Mouse (Mus musculus): ENCODE measurements around the gene Hrasls5. TPM values are rescaled to one million over a fixed set of nuclear protein-coding genes. Genes with fewer than 3 reads are reported as not detected.
A peak's percentile ranks its signal among the peaks of the same experiment; 100 is the strongest.

Gene Hrasls5
- total RNA-seq, 2 experiments from 2014 or later = not detected

DNA sequence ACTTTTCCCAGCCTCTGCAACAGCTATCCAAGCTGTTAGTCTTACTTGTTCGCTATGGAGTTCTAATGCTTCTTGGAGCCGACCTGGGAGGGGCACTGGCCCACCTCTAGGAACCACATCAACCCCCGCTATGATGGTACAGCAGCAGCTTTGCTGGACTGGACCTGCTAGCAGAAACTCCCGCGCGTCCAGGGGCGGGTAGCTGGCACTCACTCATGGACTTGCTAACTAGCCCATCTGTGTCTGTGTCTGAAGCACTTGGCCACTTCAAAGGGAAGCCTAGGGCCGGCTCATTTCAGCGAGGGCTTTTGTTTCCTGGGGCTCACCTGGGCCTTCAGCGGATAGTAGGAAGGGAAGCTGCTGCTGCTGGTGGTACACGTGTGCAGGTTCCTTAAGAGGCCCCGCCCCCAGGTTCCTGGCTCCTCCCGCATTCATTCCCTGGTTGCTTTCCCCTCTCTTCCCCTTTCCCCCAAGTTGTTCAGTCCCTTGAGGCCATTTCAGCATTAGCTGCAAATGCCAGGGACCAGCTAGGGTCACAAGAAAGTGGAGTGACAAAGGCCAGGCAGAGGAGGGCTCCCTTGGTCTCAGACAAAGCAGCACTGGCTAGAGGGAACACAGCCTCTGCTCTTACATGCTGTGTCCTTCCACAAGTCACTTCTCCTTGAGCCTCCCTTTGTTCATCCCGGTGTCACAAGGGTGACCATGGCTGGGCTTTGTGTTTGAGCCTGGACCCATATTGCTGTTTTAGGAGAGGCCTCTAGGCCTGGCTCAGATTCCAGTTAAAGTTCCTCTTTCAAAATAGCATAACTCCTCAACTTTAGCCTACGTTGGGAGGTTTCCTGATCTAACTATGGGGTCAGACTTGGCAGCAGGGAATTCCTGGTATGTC lies 5.3 kb upstream of the Hrasls5 start, which contains the start of gene Lgals12:
TSS of gene Lgals12 (minus strand) at position 393 of the 889 bp plus-strand sequence.
- DNase-seq = no peak

DNA sequence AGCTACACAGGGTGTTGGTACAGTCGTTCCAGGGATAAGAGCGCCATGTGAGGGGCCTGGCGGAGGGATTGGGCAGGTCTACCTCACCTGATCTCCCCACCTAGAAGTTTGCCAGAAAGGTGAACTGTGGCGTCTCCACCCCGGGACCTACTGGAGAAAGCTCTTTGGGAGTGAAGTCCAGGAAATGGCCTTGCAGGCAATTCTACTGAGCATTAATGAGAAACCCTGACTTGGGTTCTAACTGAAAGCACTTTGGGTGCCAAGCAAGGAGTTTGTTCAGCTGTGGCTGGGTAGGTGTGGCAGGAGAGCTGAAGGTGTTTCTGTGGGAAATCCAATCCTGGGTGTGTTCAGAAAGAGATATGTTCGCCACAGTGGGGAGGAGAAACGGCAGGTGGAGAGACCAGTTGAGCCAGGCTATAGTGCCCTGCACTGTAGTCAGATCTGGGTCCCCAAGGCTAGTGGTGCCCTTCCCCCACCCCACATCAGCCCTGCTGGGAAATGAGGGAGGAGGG lies 4.6 kb upstream of the Hrasls5 start:
- no peak for DNase-seq

DNA sequence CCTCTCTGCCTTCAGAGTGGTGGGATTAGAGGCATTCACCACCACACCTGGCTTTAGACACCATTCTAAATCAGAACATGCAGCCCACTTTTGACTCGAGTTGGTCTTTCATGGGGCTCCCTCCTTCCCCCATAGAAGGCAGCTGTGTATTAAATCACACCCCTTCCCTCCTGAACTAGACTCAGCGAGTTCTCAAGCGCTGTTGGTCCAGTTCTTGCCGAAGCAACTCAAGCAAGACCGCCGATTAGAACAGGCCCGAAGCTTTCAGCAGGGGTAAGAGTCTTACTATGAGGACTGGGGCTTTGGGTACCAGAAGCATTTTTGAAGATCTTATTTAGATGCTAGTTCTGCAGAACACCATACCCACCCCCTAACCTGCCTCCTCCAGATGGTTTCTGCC lies 810 bp downstream of the Hrasls5 start:
- no peak for DNase-seq

DNA sequence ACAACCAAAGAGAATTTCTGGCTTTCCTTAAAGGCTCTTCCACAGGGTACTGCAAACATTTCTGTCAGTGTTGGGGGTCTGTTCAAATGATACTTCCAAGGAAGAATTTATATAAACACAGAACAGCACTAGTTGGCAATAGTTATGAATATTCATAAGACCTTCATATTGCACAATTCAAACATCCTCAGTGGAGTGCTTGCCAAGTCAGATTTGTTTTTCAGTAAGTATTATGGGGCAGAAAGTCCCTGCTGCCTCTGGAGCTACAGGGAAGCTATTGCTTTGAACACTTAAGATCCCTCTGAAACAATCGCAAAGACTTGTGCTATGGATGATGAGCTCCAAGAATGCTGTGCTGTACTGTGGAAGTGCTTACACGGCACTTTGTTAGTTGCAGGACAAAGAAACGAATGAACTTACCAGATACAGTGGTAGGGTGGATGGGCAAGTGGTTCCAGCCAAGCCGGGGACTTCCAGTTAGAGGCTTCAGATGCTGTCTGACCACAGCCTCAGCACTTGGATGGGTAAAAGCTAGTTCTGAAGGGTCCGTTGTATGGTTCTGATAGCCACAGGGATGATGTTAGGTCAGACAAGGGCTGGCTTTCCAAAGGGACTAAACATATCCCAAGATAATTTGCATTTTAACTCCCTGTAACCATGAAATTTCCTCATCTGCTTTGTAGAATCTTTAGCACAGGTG lies 4.0 kb downstream of the Hrasls5 start:
- DNase-seq = no peak

DNA sequence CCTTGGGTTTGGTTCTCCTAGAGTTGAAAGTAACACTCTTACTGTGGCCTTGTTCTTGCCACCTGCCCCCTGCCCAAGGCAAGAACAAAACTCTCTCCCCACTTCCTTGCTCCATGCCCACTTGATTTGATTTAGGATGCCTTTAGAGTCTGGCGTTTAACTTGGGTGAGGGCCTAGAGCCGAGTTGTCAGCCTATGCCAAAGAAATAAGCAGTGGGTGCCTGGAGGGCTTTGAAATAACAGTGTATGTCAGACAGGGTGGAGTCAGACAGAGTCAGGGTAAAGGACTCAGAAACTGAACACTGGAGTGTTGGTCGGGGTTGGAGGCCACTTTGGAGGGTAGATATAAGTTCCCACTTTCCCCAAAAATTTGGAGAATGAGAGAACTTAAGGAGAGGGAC lies 4.7 kb downstream of the Hrasls5 start:
- DNase-seq = no peak

DNA sequence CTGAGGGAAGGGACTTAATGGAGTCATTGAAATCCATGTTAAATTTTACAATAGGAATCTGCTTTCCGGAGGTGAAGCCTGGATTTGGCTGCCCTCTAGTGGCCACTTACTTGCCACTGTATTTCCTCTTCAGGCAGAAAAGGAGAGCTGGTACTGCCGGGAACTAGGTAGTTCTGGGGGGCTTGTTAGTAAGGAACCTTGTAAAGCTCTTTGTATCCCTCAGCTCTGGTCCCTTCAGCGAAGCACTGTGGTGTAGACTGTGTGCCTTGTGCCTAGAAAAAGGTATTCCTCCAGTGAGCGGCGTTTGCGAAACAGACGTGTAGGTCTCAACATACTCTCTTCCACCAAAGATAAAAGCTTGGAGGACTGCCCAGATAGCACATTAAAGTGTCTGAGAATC lies 5.4 kb downstream of the Hrasls5 start:
- DNase-seq = peak; percentile 70

DNA sequence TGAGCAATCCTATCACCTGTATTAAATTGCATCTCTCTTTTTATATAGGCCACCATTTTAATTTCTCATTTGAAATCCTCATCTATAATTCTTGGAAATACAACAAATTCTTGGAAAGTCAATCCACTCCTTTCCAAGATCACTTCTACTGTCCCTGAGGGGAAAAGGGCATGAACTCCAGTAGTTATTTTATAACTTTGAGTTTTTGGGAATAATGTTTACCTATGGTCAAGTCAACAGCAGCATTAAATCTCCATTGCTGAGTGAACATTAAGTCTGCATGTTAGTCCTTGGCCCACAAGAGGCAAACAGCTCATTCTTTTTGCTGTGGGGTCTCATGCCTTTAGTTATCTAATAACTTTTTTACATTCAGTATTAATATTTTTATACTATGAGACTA lies 20.7 kb downstream of the Hrasls5 start:
- no peak for DNase-seq

DNA sequence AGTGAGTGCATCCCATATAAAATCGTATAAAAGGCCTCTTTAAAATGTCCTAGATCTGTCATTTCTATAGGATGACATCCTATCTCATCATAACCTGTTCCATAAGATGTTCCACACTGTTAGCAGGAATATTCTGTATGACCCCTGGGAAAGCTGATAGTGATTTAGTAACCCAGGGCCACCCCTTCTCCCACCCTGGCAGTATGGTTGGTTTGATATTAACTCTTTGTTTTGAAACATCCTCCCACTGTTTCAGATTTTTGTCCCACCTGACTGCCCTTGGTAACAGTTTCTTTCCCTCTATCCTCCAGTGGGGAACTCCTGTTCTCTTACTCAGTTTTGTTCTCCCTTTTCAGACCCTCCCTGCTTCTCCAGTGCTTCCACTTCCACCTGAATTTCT lies 21.4 kb downstream of the Hrasls5 start:
- no peak for DNase-seq

DNA sequence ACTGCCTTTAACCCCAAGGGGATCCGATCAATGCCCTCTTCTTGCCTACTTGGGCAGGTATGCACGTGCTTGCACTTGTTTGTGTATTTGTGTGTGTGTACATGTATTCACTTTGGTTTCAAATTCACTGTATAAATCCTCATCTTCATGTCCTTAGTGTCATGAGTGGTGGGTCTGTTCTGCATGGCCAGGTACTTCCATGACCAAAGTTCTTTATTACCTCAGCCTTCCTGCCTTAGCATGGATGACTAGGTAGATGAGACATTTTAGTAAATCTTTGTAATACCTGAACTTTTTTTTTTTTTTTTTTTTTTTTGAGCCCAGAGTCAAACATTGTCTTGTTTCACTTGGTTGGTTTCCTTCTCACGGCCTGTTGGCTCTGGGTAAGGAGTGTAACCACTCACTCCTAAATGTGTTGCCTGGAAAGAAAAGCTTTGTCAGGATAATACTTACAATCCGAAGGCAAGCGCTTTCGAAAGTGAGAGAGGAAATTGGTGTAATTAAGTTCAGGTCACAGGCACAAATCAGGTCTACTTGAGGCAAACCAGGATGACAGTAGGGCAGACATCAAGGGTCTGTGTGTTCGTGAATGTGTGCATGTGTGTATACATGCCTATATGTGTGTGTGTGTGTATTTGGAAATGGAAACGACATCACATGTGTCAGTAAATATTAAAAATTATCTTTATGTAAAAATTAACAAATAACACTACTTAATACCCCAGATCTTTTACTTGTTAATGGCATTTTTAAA lies 36.7 kb downstream of the Hrasls5 start:
- DNase-seq = no peak

DNA sequence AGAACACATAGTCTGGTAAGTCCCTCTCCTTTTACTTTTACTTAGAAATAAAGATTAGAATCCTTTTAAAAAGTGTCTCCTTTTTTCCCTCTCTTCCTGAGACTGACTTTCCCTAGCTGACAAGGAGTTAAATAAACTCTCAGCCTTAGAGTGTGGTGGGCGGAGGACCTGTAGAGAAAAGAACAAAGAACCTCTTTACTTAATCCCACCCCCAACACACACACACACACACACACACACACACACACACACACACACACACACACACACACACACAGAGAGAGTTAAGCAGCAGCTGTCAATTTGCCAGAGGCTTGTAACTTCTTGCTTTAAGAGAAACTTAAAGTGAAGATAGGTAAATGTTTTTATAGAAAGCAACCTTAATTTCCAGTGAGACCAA lies 59.7 kb downstream of the Hrasls5 start:
- no peak for DNase-seq

DNA sequence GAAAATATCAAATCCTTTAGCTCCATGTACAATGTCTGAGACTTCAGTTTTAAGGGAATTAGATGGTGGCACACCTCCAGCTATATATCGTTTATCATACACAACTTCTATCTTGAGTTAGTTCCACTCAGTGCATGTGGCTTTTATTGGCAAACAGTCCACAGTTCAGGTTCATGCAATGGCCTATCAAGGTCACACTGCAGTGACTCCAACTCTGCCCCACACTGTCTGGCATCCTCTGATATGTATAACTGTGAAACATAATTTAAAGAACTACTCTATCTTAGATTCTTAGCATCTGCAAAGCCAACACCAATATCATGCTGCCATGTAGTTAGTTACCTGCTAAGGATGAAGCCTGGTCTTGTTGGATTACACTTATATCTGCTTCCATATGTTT lies 75.6 kb downstream of the Hrasls5 start:
- no peak for DNase-seq

Other genes with a start within 250 kb of the Hrasls5 start
- gene Spindoc, start 229.5 kb upstream of the Hrasls5 start, total RNA-seq (2021) = 10 to 100 TPM; 11.8 to 17.2 TPM
- gene 2700081O15Rik, start 194.9 kb upstream of the Hrasls5 start, total RNA-seq (2021) = 10 to 100 TPM; 14.6 to 22.1 TPM
- gene Rtn3, start 129.3 kb upstream of the Hrasls5 start, total RNA-seq (2021) = 10 to 100 TPM; 50.5 to 55.1 TPM
- 10 to 100 TPM; 22.8 to 27.5 TPM for gene Atl3, start 118.5 kb upstream of the Hrasls5 start, total RNA-seq (2021)
- gene Pla2g16, start 55.1 kb upstream of the Hrasls5 start, total RNA-seq (2021) = 10 to 100 TPM; 61.0 to 61.6 TPM
- 1 to 10 TPM in 1 of 2 experiments, under 1 TPM in 1; 0.90 to 1.2 TPM for gene Lgals12, start 5.3 kb upstream of the Hrasls5 start, total RNA-seq (2021)
- gene Slc22a19, start 98.8 kb downstream of the Hrasls5 start, total RNA-seq (2021) = not detected
- not detected for gene Slc22a26, start 190.1 kb downstream of the Hrasls5 start, total RNA-seq (2021)

Data from gastrocnemius, postnatal 10 days (tissue).